Mouse (Mus musculus): ENCODE data around the gene Ift140. TPM values are rescaled to one million over a fixed set of nuclear protein-coding genes. Genes with fewer than 3 reads are reported as not detected.

Gene Ift140
- polyA plus RNA-seq, 1 experiment from 2014 or later, result 28.1 TPM

DNA sequence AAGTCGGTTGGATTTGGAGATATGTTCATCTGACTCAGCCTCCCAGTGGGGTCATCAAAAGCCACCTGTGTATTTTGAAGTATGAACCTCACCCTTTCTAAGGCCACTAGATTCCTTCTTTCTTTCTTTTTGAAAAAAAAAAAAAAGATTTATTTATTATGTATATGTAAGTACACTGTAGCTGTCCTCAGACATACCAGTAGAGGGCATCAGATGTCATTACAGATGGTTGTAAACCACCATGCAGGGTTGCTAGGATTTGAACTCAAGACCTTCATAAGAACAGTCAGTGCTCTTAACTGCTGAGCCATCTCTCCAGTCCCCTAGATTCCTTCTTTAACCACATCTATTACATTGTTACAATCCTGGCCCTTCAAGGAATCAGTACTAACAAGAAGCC is 114.2 kb downstream of the Ift140 start:
- peaks cover 12% of the 10 kb centered on the region for H3K4me1 ChIP-seq
- no peak overlapping the region for H3K4me2 ChIP-seq
- H3K36me3 ChIP-seq (replicated peaks), result no peaks in the 10 kb centered on the region
- H3K9me3 ChIP-seq, result no peaks in the 10 kb centered on the region
- no peak overlapping the region for H3K9ac ChIP-seq
- peaks cover 4% of the 10 kb centered on the region; the same call in 1 of the 2 replicates for H3K27me3 ChIP-seq
- H3K4me3 ChIP-seq (replicated peaks), result no peak overlapping the region
- WGBS, result 91% methylated on average over 1 of the region's 1 CpGs
- H3K27ac ChIP-seq, result no peak overlapping the region
- ATAC-seq (ENCODE audit: low FRiP score), result no peak

DNA sequence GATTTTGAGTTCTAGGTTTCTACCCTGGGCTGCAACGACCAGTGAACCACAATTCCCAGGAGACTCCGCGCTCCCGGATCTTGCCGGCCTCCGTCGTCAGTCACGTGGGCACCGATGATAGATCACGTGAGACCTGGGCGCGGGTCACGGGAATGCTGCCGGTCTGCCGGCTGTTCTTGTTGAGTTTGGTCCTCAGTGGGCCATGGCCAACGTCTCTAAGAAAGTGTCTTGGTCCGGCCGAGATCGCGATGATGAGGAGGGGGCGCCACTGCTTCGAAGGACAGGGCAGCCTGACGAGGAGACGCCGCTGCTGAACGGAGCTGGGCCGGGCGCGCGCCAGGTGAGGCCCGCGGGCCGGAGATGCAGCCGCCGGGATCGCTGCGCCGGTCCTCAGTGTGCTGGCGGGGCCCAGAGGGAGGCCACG is 117.4 kb downstream of the Ift140 start, which contains the start of gene Clcn7:
Clcn7 (plus strand) TSS at position 117 of the 424 bp plus-strand sequence.
- Histone ChIP-seq H3K4me3 (replicated peaks) (peak within 1 kb of the TSS; percentile 92), H3K36me3 (replicated peaks) (0 out of 2 replicates have a peak, but pooled peaks cover 3% of the 10 kb centered on the region), H3K27me3 (peaks cover 4% of the 10 kb centered on the region; the same call in 1 of the 2 replicates), H3K4me2 (peak within 1 kb of the TSS; percentile 68), H3K4me1 (peaks cover 12% of the 10 kb centered on the region), H3K9me3 (no peaks in the 10 kb centered on the region), H3K27ac (no peak within 1 kb of the TSS), H3K9ac (peak within 1 kb of the TSS; percentile 82)
- ATAC-seq (ENCODE audit: low FRiP score), result peak; percentile 98
- WGBS, result under 1% methylated on average over 40 of the region's 40 CpGs

DNA sequence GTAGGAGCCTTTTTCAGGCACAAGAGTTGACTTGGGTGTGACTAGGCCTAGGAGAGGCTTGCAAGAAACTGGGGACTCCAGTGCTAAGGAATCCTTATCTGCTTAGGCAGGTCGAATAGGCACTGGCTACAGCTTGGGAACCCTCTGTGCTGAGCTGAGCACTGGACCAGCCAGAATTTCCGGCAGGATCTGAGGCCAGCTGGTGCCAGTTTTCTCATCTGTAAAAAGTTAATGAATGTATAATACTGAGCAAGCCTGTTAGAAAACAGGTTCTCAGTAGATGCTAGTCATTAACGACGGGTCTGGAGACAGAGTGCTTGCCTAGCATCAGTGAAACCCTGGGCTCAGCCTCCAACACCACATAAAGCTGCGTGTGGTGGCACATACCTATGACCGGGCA is 119.7 kb downstream of the Ift140 start:
- no peak overlapping the region for H3K27ac ChIP-seq
- no peak for ATAC-seq (ENCODE audit: low FRiP score)
- H3K27me3 ChIP-seq, result no peaks in the 10 kb centered on the region
- H3K4me2 ChIP-seq, result no peak overlapping the region
- 88% methylated on average over 6 of the region's 6 CpGs for WGBS
- H3K9me3 ChIP-seq, result no peaks in the 10 kb centered on the region
- H3K4me1 ChIP-seq, result peaks cover 12% of the 10 kb centered on the region
- H3K9ac ChIP-seq, result no peak overlapping the region
- 0 out of 2 replicates have a peak, but pooled peaks cover 3% of the 10 kb centered on the region for H3K36me3 ChIP-seq (replicated peaks)
- H3K4me3 ChIP-seq (replicated peaks), result no peak overlapping the region

DNA sequence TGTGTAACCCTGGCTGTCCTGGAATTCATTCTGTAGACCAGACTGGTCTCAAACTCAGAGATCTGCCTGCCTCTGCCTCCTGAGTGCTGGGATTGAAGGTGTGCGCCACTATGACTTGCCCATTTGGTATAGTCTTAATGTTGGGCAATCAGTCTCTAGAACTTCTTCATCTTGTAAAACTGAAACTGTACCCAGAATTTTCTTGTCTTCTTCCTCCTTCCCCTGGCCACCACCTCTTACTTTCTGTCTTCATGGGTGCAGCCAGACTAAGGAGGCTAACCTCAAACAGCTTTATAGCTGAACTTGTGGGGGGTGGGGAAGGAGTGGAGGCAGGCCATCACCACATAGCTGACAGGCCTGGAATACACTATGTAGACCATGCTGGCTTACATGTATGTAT is 122.9 kb downstream of the Ift140 start:
- H3K4me3 ChIP-seq (replicated peaks), result no peak overlapping the region
- 97% methylated on average over 1 of the region's 1 CpGs for WGBS
- no peak overlapping the region for H3K4me2 ChIP-seq
- H3K27me3 ChIP-seq, result no peaks in the 10 kb centered on the region
- peaks cover 13% of the 10 kb centered on the region; the same call in 1 of the 2 replicates for H3K36me3 ChIP-seq (replicated peaks)
- ATAC-seq (ENCODE audit: low FRiP score), result no peak
- H3K9me3 ChIP-seq, result no peaks in the 10 kb centered on the region
- H3K27ac ChIP-seq, result no peak overlapping the region
- peaks cover 10% of the 10 kb centered on the region for H3K4me1 ChIP-seq
- H3K9ac ChIP-seq, result no peak overlapping the region

DNA sequence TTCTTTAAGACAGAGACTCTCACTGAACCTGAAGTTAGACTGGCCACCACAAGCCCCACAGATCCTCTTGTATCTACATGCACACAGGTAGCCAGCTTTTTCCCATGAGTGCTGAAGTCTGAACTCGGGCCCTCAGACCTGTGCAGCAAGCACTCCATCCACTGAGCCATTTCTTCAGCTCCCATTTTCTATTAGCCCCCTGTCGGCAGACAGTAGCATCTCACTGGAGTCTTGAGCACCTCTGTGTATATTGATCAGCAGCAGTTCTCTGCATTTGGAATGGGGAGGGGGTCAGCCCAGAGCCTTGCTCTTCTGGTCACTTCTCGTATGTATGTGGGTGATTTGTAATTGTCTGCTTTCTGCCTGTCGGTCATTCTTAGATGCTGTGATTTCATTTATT is 124.1 kb downstream of the Ift140 start:
- H3K27ac ChIP-seq, result no peak overlapping the region
- H3K9me3 ChIP-seq, result no peaks in the 10 kb centered on the region
- ATAC-seq (ENCODE audit: low FRiP score), result no peak
- WGBS, result 70% methylated on average over 4 of the region's 4 CpGs
- H3K4me1 ChIP-seq, result no peaks in the 10 kb centered on the region
- H3K36me3 ChIP-seq (replicated peaks), result peaks cover 21% of the 10 kb centered on the region; the same call in 1 of the 2 replicates
- H3K9ac ChIP-seq, result no peak overlapping the region
- H3K4me2 ChIP-seq, result no peak overlapping the region
- H3K4me3 ChIP-seq (replicated peaks), result no peak overlapping the region
- H3K27me3 ChIP-seq, result no peaks in the 10 kb centered on the region

Other genes with a start within 250 kb of the Ift140 start
- gene Meiob, start 211.8 kb upstream of the Ift140 start, polyA plus RNA-seq (2016; fragmentation: Nextera tagmentation; extraction: Ambion mirVana), result not detected in 2 replicates
- gene Hagh, start 175.9 kb upstream of the Ift140 start, polyA plus RNA-seq (2016; fragmentation: Nextera tagmentation; extraction: Ambion mirVana), result 24.8 and 27.1 TPM in 2 replicates
- gene Fahd1, start 165.7 kb upstream of the Ift140 start, polyA plus RNA-seq (2016; fragmentation: Nextera tagmentation; extraction: Ambion mirVana), result 17.3 and 17.7 TPM in 2 replicates
- gene Igfals, start 150.1 kb upstream of the Ift140 start, polyA plus RNA-seq (2016; fragmentation: Nextera tagmentation; extraction: Ambion mirVana), result 0.20 TPM in 1 of 2 replicates, not detected in the other
- 62.9 and 64.4 TPM in 2 replicates for gene Nubp2, start 129.7 kb upstream of the Ift140 start, polyA plus RNA-seq (2016; fragmentation: Nextera tagmentation; extraction: Ambion mirVana)
- gene Spsb3, start 129.4 kb upstream of the Ift140 start, polyA plus RNA-seq (2016; fragmentation: Nextera tagmentation; extraction: Ambion mirVana), result 47.3 and 50.7 TPM in 2 replicates
- 42.7 and 44.6 TPM in 2 replicates for gene Eme2, start 121.0 kb upstream of the Ift140 start, polyA plus RNA-seq (2016; fragmentation: Nextera tagmentation; extraction: Ambion mirVana)
- 86.0 and 91.1 TPM in 2 replicates for gene Mrps34, start 121.0 kb upstream of the Ift140 start, polyA plus RNA-seq (2016; fragmentation: Nextera tagmentation; extraction: Ambion mirVana)
- gene Nme3, start 119.6 kb upstream of the Ift140 start, polyA plus RNA-seq (2016; fragmentation: Nextera tagmentation; extraction: Ambion mirVana), result 54.9 and 63.0 TPM in 2 replicates
- 76.5 and 78.2 TPM in 2 replicates for gene Mapk8ip3, start 79.1 kb upstream of the Ift140 start, polyA plus RNA-seq (2016; fragmentation: Nextera tagmentation; extraction: Ambion mirVana)
- gene Jpt2, start 55.4 kb upstream of the Ift140 start, polyA plus RNA-seq (2016; fragmentation: Nextera tagmentation; extraction: Ambion mirVana), result 304 and 312 TPM in 2 replicates
- 12.8 and 14.6 TPM in 2 replicates for gene Cramp1l, start 297 bp upstream of the Ift140 start, polyA plus RNA-seq (2016; fragmentation: Nextera tagmentation; extraction: Ambion mirVana)
- 8.2 and 9.1 TPM in 2 replicates for gene Tmem204, start 67.5 kb downstream of the Ift140 start, polyA plus RNA-seq (2016; fragmentation: Nextera tagmentation; extraction: Ambion mirVana)
- 42.4 and 47.5 TPM in 2 replicates for gene Telo2, start 99.9 kb downstream of the Ift140 start, polyA plus RNA-seq (2016; fragmentation: Nextera tagmentation; extraction: Ambion mirVana)
- gene Ptx4, start 104.7 kb downstream of the Ift140 start, polyA plus RNA-seq (2016; fragmentation: Nextera tagmentation; extraction: Ambion mirVana), result 0.18 TPM in 1 of 2 replicates, not detected in the other
- 23.9 and 26.1 TPM in 2 replicates for gene Clcn7, start 117.3 kb downstream of the Ift140 start, polyA plus RNA-seq (2016; fragmentation: Nextera tagmentation; extraction: Ambion mirVana)
- not detected in 2 replicates for gene Ccdc154, start 146.4 kb downstream of the Ift140 start, polyA plus RNA-seq (2016; fragmentation: Nextera tagmentation; extraction: Ambion mirVana)
- gene Gm38655, start 159.4 kb downstream of the Ift140 start, polyA plus RNA-seq (2016; fragmentation: Nextera tagmentation; extraction: Ambion mirVana), result not detected in 2 replicates
- 36.2 and 37.3 TPM in 2 replicates for gene BC003965, start 168.5 kb downstream of the Ift140 start, polyA plus RNA-seq (2016; fragmentation: Nextera tagmentation; extraction: Ambion mirVana)
- gene Unkl, start 172.3 kb downstream of the Ift140 start, polyA plus RNA-seq (2016; fragmentation: Nextera tagmentation; extraction: Ambion mirVana), result 10.0 and 11.3 TPM in 2 replicates
- 60.1 and 64.4 TPM in 2 replicates for gene Gnptg, start 224.0 kb downstream of the Ift140 start, polyA plus RNA-seq (2016; fragmentation: Nextera tagmentation; extraction: Ambion mirVana)
- gene Tsr3, start 224.1 kb downstream of the Ift140 start, polyA plus RNA-seq (2016; fragmentation: Nextera tagmentation; extraction: Ambion mirVana), result 61.0 and 64.2 TPM in 2 replicates
- gene Baiap3, start 240.3 kb downstream of the Ift140 start, polyA plus RNA-seq (2016; fragmentation: Nextera tagmentation; extraction: Ambion mirVana), result 2.9 and 3.8 TPM in 2 replicates

Data from forebrain, embryonic 12.5 days (tissue).